Mouse (Mus musculus): ENCODE measurements around the gene Gcdh.

GRCm38 (mm10) chr8:84847684-84848435 is 45.9 kb downstream of the Gcdh start:
- TF ChIP-seq CTCF (conservative IDR thresholded peaks at IDR 0.05; ENCODE audit: low read length) (no peak), POU5F1 (IDR thresholded peaks at IDR 0.05; ENCODE audit: borderline replicate concordance, low read length) (no peak), NANOG (IDR thresholded peaks at IDR 0.05; ENCODE audit: borderline replicate concordance, low read length) (no peak)

All from E14TG2a.4 (cell line).